Mouse (Mus musculus) neural tube, embryonic 14.5 days (tissue): ENCODE measurements around the gene Gm6176. TPM values are rescaled to one million over a fixed set of nuclear protein-coding genes. Genes with fewer than 3 reads are reported as not detected.
"Not testable (repeated sequence)": the region's sequence is repeated elsewhere in the genome, so short reads cannot be mapped to it uniquely, and the experiment has no call there.

Experiments used
- ATAC-seq: fragments of 200-750 bp; cut with Nextera tagmentation; 2 replicates; pipeline ENCODE4 v1.8.0; 2017; ENCODE audit warnings: low read depth, mild to moderate bottlenecking, moderate TSS enrichment, moderate library complexity
- H3K27ac ChIP-seq: fragments of 300-500 bp; sonication (generic); 2 replicates; pipeline ENCODE4 v1.5.1; 2014; ENCODE audit warnings: low read depth, mild to moderate bottlenecking, control low read depth, low read length, moderate library complexity, mixed read lengths
- H3K27me3 ChIP-seq: fragments of 300-500 bp; sonication (generic); 2 replicates; pipeline ENCODE4 v1.6.1; 2014; ENCODE audit warnings: low read length; ENCODE audit not compliant: control insufficient read depth, insufficient read depth
- H3K36me3 ChIP-seq: fragments of 300-500 bp; sonication (generic); 2 replicates; pipeline ENCODE4 v1.6.1; 2014; ENCODE audit warnings: low read length, mixed read lengths; ENCODE audit not compliant: control insufficient read depth, insufficient read depth
- H3K4me1 ChIP-seq: fragments of 300-500 bp; sonication (generic); 2 replicates; pipeline ENCODE4 v1.6.1; 2014; ENCODE audit warnings: low read length; ENCODE audit not compliant: control insufficient read depth, insufficient read depth
- H3K4me2 ChIP-seq: fragments of 300-500 bp; sonication (generic); 2 replicates; pipeline ENCODE4 v1.6.1; 2014; ENCODE audit warnings: mild to moderate bottlenecking, low read depth, low read length, control low read depth
- H3K4me3 ChIP-seq: fragments of 300-500 bp; sonication (generic); 2 replicates; pipeline ENCODE4 v1.5.1; 2014; ENCODE audit warnings: low read depth, low read length, control low read depth, mixed read lengths
- H3K9ac ChIP-seq: fragments of 300-500 bp; sonication (generic); replicated peaks from 2 replicates; pipeline ENCODE4 v1.6.1; 2014; ENCODE audit warnings: low read depth, mild to moderate bottlenecking, control low read depth, low read length, mixed read lengths
- H3K9me3 ChIP-seq: fragments of 300-500 bp; sonication (generic); 2 replicates; pipeline ENCODE4 v1.6.1; 2016; ENCODE audit warnings: low read length; ENCODE audit not compliant: control insufficient read depth
- WGBS: fragments of 180-500 bp; shearing (Covaris S2); extraction: QIAGEN DNeasy Blood & Tissue Kit; methylation state at CpG from one replicate; pipeline ENCODE4 v1.1.7; 2014; 5-methylcytosine and 5-hydroxymethylcytosine counted together
- polyA plus RNA-seq: library from polyadenylated mRNA; unstranded; fragments of >200 nt; fragmentation: Nextera tagmentation; extraction: Ambion mirVana; gene quantifications from 2 replicates; pipeline ENCODE4 v1.2.1, GENCODE M21; 2014

The Gm6176 gene
- polyA plus RNA-seq, result not detected in 2 replicates

DNA sequence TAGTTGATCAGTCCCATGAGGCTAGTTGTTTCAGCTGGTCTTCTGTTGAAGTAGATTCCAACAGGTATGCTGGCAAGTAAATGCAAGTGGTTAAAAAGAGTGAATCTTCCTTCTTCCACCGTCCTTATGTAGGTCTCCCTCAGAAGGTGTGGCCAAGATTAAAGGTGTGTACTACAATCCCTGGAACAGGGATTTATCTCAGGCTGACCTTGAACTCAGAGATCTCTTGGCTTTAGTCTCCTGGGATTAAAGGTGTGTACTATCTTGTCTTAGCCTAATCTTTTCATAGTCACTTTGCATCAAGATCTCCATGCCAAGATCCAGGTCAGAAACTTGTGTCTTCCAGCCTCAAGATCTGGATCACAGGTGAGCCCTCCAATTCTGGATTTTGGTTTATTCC is at the start of gene Gm6176:
Gene Gm6176 (minus strand): TSS at position 101 of the 400 bp plus-strand sequence.
- H3K27me3 ChIP-seq, ATAC-seq, H3K9me3 ChIP-seq, H3K4me3 ChIP-seq, H3K36me3 ChIP-seq, H3K4me1 ChIP-seq, H3K27ac ChIP-seq, H3K9ac ChIP-seq, H3K4me2 ChIP-seq: not testable (repeated sequence)
- WGBS, result no CpG with 5 or more reads among the region's 1 CpGs

DNA sequence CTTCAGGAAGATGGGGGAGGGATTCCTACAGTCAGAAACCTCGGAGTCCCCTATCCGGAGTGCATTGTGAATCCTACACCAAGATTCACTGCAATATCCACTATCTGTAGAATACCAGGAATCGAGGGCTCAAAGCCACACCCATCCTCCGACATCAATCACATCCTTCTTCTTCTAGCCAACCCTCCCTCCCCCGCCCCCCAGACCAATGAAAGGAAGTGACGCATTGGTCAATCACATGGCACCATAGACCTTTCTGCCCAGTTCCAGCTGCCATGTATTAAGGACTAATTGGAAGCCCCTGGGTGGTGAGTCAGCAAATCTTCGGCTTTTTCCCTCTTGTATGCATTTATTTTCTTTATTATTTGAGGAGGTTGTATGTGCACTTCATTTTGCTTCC is 12.7 kb upstream of the Gm6176 start, which contains the start of gene Vmn1r139:
Gene Vmn1r139 (plus strand): TSS at position 301 of the 400 bp plus-strand sequence.
- H3K36me3 ChIP-seq, H3K4me1 ChIP-seq, H3K27ac ChIP-seq, H3K9ac ChIP-seq, H3K27me3 ChIP-seq, ATAC-seq, H3K4me2 ChIP-seq, H3K9me3 ChIP-seq, H3K4me3 ChIP-seq: not testable (repeated sequence)
- WGBS, result no CpG with 5 or more reads among the region's 7 CpGs

GRCm38 (mm10) chr7:22028797-22029196 is 27.3 kb downstream of the Gm6176 start, which contains the start of gene Vmn1r138:
Vmn1r138 (minus strand) TSS chr7:22028897.
- H3K4me2 ChIP-seq, H3K4me1 ChIP-seq, H3K36me3 ChIP-seq, H3K4me3 ChIP-seq, ATAC-seq, H3K27ac ChIP-seq, H3K9ac ChIP-seq, H3K27me3 ChIP-seq, H3K9me3 ChIP-seq: not testable (repeated sequence)
- no CpG with 5 or more reads among the region's 2 CpGs for WGBS

Other genes with a start within 250 kb of the Gm6176 start
- gene Vmn1r135, start 224.0 kb downstream of the Gm6176 start, polyA plus RNA-seq, result not detected in 2 replicates
- not detected in 2 replicates for gene Gm5725, start 212.0 kb downstream of the Gm6176 start, polyA plus RNA-seq
- not detected in 2 replicates for gene Gm5891, start 135.0 kb downstream of the Gm6176 start, polyA plus RNA-seq
- not detected in 2 replicates for gene Vmn1r137, start 61.7 kb downstream of the Gm6176 start, polyA plus RNA-seq
- gene Vmn1r138, start 27.4 kb downstream of the Gm6176 start, polyA plus RNA-seq, result not detected in 2 replicates
- not detected in 2 replicates for gene Vmn1r139, start 12.8 kb upstream of the Gm6176 start, polyA plus RNA-seq
- gene Gm16451, start 61.9 kb upstream of the Gm6176 start, polyA plus RNA-seq, result not detected in 2 replicates
- not detected in 2 replicates for gene Gm10666, start 78.4 kb upstream of the Gm6176 start, polyA plus RNA-seq
- not detected in 2 replicates for gene Vmn1r142, start 107.7 kb upstream of the Gm6176 start, polyA plus RNA-seq
- not detected in 2 replicates for gene Vmn1r143, start 133.1 kb upstream of the Gm6176 start, polyA plus RNA-seq
- gene Gm8653, start 145.0 kb upstream of the Gm6176 start, polyA plus RNA-seq, result not detected in 2 replicates
- gene Gm8453, start 173.2 kb upstream of the Gm6176 start, polyA plus RNA-seq, result not detected in 2 replicates